Mouse (Mus musculus): Measurements from ENCODE around the gene Fam189a2. TPM values are rescaled to one million over a fixed set of nuclear protein-coding genes. Genes with fewer than 3 reads are reported as not detected.
A peak's percentile ranks its signal among the peaks of the same experiment; 100 is the strongest.

The Fam189a2 gene
- polyA plus RNA-seq, 1 experiment from 2014 or later, result 0.88 TPM

DNA sequence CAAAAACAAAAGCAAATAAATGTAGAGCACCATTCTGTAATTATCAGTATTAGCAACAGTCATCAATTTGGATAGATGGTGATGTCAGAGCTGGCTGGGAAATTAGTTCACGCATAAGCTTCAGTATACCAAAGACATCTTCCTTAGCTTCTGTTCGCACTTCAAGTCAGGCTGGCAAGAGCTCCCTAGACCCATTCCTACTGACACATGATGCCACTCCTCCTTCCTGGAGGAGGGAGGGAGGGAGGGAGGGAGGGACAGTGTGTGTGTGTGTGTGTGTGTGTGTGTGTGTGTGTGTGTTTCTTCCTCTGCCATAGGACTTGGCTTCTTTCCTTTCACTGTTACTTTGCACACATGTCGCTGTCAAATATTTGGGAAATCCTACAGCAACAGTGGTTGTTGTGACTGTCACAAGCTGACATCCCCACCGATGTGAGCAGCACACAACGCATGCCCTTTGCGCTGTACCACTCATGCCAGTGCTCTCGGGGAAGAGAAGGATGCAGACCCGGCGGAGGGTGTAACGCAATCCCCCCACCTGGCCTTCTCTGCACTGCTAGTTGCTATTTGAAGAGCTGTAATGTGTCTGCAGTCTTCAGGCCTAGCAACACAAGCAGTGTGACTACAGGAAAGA, 34.9 kb downstream of the Fam189a2 start:
- WGBS, result 84% methylated on average over 10 of the region's 10 CpGs
- no peak overlapping the region for H3K27ac ChIP-seq
- peaks cover 4% of the 10 kb centered on the region; the same call in 1 of the 2 replicates for H3K4me1 ChIP-seq
- H3K9me3 ChIP-seq (replicated peaks), result no peaks in the 10 kb centered on the region
- H3K4me3 ChIP-seq, result no peak overlapping the region
- no peaks in the 10 kb centered on the region for H3K36me3 ChIP-seq
- H3K9ac ChIP-seq, result no peak overlapping the region
- no peaks in the 10 kb centered on the region for H3K27me3 ChIP-seq
- H3K4me2 ChIP-seq (replicated peaks), result no peak overlapping the region
- no peak for ATAC-seq (ENCODE audit: low FRiP score)

DNA sequence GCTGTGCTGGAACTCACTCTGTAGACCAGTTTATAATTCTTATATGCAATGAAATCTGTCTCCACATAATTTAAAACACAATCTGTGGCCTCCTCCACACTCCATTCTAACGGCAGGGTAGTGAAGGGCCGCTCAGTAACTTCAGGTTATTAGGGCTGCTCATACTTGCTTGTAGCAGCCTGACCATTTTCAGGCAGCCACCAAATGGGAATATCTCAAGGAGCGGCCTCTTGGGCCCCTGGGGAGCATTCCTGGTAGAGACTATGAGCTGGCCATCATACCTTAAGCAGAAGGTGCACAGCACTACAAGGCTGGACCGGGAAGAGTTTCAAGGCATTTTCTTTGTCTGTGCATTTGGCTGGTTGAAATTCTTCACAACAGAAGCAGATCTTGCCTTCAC, 42.7 kb downstream of the Fam189a2 start:
- no peaks in the 10 kb centered on the region for H3K36me3 ChIP-seq
- WGBS, result 92% methylated on average over 4 of the region's 4 CpGs
- no peak for ATAC-seq (ENCODE audit: low FRiP score)
- H3K27me3 ChIP-seq, result no peaks in the 10 kb centered on the region
- H3K9ac ChIP-seq, result no peak overlapping the region
- no peak overlapping the region for H3K4me2 ChIP-seq (replicated peaks)
- H3K4me1 ChIP-seq, result no peaks in the 10 kb centered on the region
- no peaks in the 10 kb centered on the region for H3K9me3 ChIP-seq (replicated peaks)
- H3K27ac ChIP-seq, result no peak overlapping the region
- H3K4me3 ChIP-seq, result no peak overlapping the region

DNA sequence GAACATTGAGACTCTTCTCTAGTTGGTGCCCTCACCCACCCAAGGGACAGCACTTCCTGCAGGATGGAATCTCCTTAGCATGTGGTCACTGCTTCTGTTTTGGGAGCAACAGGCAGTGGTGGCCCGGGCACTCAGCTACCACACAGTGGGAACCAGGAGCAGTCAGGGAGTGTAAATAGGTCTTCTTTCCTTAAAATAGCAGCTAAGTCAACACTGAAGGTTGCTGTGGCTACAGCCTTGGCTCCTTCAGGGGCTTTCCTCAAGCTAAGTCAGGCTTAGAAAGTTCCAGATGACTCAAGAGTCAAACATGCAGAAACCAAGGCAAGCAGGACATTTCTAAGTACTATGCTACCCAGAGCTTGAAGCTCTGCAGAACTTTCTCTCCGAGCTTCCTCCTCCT, 43.5 kb downstream of the Fam189a2 start:
- Histone ChIP-seq H3K4me1 (no peaks in the 10 kb centered on the region), H3K27me3 (no peaks in the 10 kb centered on the region), H3K36me3 (no peaks in the 10 kb centered on the region), H3K4me3 (no peak overlapping the region), H3K9me3 (replicated peaks) (no peaks in the 10 kb centered on the region), H3K4me2 (replicated peaks) (no peak overlapping the region), H3K27ac (no peak overlapping the region), H3K9ac (no peak overlapping the region)
- WGBS, result 61% methylated on average over 2 of the region's 2 CpGs
- no peak for ATAC-seq (ENCODE audit: low FRiP score)

DNA sequence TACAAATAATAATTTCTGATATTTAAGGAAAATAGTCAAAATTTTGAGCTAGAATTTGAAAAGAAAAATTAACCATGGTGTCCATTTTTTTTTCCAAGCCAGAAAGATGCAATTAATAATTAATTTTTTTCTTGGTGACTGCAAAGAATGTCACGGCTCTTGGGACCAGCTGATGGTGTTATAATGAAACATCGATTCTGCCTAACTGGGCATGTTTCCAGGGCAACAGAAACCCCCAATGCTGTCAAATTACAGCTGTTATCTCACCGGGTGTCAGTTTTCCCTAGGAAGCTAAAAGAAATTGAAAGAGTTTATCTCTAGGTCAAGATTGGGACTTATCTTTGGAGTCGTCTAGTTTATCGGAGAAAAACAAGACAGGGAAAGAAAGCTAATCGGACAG, 46.6 kb downstream of the Fam189a2 start:
- H3K4me1 ChIP-seq, result no peaks in the 10 kb centered on the region
- H3K9ac ChIP-seq, result no peak overlapping the region
- H3K9me3 ChIP-seq (replicated peaks), result no peaks in the 10 kb centered on the region
- no peaks in the 10 kb centered on the region for H3K36me3 ChIP-seq
- 63% methylated on average over 6 of the region's 6 CpGs for WGBS
- H3K4me2 ChIP-seq (replicated peaks), result no peak overlapping the region
- no peak overlapping the region for H3K4me3 ChIP-seq
- no peak for ATAC-seq (ENCODE audit: low FRiP score)
- no peak overlapping the region for H3K27ac ChIP-seq
- no peaks in the 10 kb centered on the region for H3K27me3 ChIP-seq

DNA sequence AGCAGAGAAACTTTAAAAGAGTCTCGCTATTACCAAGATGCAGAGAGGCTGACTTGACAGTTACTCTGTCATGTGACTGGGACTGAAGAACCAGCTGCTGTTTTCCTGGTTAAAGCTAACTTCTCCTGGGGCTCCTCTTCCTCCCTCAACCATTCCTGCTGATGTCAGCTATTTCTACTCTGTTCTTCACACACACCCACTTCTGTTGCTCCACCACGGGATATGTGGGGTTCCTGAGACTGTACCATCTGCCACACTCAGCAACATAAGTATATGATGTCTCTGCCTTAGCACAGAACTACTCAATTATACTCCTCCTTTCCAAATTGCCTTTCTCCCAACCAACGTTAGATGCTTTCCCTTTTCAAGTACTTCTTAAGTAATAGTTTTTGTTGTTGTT, 50.2 kb downstream of the Fam189a2 start:
- no peak for ATAC-seq (ENCODE audit: low FRiP score)
- Histone ChIP-seq H3K4me2 (replicated peaks) (no peak overlapping the region), H3K9ac (no peak overlapping the region), H3K4me1 (no peaks in the 10 kb centered on the region), H3K27me3 (no peaks in the 10 kb centered on the region), H3K27ac (no peak overlapping the region), H3K9me3 (replicated peaks) (no peaks in the 10 kb centered on the region), H3K4me3 (no peak overlapping the region), H3K36me3 (no peaks in the 10 kb centered on the region)
- WGBS, result 74% methylated on average over 3 of the region's 3 CpGs

DNA sequence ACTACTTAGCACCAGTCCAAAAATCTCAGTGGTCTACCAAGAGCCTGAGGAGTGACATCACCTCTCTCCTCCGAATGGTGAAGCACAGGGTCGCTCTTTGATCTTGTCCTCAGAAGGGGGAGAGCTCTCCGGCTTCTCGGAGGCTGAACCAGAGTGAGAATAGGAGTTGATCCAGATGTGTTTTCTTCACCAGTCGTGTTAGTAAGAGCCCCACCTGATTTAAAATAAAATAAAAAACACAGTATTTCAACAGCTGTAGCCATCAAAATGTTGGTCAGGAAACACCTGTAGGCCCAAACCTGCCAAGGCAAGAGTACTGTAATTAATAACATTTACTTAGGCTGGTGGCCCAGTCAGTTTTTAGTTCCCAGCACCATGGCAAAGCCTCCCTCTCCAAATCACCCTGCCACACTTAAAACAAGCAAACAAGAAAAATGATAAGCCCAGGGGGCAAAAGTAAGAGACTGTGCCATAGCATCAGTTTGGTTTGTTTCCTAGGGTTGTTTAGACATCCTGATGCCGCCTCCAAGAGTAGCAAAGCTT, 52.8 kb downstream of the Fam189a2 start:
- Histone ChIP-seq H3K27ac (no peak overlapping the region), H3K4me2 (replicated peaks) (no peak overlapping the region), H3K9ac (no peak overlapping the region), H3K4me1 (peaks cover 5% of the 10 kb centered on the region), H3K36me3 (no peaks in the 10 kb centered on the region), H3K9me3 (replicated peaks) (no peaks in the 10 kb centered on the region), H3K4me3 (no peak overlapping the region), H3K27me3 (no peaks in the 10 kb centered on the region)
- WGBS, result 68% methylated on average over 6 of the region's 6 CpGs
- ATAC-seq (ENCODE audit: low FRiP score), result no peak

DNA sequence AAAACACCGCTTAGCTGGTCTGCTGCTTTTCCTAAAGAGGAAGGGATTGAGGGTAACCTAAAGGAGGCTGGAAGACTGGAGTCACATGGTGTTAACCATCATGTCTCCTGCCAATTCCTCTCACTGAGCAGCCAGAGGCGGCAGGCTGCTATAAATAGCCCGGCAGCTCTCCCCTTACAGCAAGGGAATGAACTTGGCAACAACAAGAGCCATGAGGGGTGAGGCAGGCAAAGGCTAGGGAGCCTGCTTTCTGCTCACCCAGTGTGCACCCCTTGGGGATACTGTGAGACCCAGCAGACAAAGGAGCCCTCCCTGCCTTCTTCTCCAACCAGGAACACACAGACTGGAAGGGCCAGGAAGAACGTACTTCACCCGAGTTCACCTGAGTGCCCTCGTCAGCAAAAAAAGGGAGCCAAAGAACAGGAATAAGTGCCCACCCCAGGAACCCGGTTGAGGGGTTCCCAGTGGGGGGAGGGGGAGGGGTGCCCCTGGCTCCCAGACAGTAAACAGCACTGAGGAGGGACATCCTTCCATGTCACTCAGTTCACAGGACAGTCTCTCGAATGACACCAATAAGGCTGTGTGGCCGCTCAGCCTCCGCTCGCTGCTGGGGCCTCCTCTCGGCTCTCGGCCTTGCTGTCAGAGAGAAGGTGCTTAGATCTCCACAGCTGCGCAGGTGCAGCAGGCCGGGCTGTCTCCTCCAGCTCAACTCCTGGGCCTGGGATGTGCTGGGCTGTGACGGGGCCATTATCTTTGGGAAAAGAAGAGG, 57.8 kb downstream of the Fam189a2 start:
- no peaks in the 10 kb centered on the region for H3K9me3 ChIP-seq (replicated peaks)
- H3K4me3 ChIP-seq, result no peak overlapping the region
- 63% methylated on average over 16 of the region's 16 CpGs for WGBS
- peak; percentile 58; the same call in 1 of the 2 replicates for ATAC-seq (ENCODE audit: low FRiP score)
- H3K27me3 ChIP-seq, result no peaks in the 10 kb centered on the region
- H3K4me1 ChIP-seq, result peaks cover 7% of the 10 kb centered on the region
- no peak overlapping the region for H3K9ac ChIP-seq
- no peaks in the 10 kb centered on the region for H3K36me3 ChIP-seq
- no peak overlapping the region for H3K4me2 ChIP-seq (replicated peaks)
- no peak overlapping the region for H3K27ac ChIP-seq

DNA sequence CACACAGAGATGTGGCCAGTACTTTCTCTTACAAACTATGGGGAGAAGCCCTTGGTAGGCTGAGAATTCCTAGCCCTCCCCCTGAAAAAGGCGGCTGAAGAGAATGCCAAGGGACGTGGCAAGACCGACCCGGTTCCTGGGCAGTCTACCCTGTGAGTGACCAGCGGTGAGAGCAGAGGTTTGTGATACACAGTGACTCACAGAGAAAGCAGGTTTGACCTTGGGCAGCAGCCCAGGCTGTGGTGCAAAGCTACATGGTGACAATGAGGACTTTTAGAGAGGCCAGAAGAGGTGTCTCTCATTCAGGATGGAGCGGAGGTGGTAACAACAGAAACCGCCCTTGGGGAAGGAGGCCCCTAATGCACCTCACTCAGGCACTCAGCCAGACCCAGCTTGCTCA, 59.4 kb downstream of the Fam189a2 start:
- WGBS, result 95% methylated on average over 7 of the region's 7 CpGs
- H3K27ac ChIP-seq, result no peak overlapping the region
- no peak overlapping the region for H3K9ac ChIP-seq
- H3K9me3 ChIP-seq (replicated peaks), result no peaks in the 10 kb centered on the region
- ATAC-seq (ENCODE audit: low FRiP score), result no peak
- H3K27me3 ChIP-seq, result no peaks in the 10 kb centered on the region
- no peak overlapping the region for H3K4me2 ChIP-seq (replicated peaks)
- H3K4me1 ChIP-seq, result peaks cover 7% of the 10 kb centered on the region
- no peak overlapping the region for H3K4me3 ChIP-seq
- no peaks in the 10 kb centered on the region for H3K36me3 ChIP-seq

DNA sequence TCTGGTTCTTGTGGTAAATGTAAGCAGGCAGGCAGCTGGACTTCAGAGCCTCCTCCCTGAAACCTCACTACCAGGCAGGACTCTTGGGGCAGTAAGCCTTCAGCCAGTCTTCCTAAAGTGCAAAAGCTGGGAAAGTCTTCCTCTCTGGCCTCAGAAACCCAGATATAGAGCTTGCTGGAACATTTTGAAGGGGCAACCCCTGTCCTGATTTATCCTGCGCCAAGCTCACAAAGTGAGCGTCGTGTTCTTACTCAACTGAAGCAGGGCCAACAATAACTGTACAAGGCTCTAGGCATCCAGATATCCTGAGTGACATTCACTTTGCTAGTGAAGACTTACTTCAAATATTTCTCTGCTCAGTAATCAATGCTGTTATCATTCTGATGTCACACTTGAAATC, 60.4 kb downstream of the Fam189a2 start:
- WGBS, result 96% methylated on average over 3 of the region's 3 CpGs
- Histone ChIP-seq H3K9me3 (replicated peaks) (no peaks in the 10 kb centered on the region), H3K27ac (no peak overlapping the region), H3K4me3 (no peak overlapping the region), H3K4me1 (peaks cover 7% of the 10 kb centered on the region), H3K27me3 (no peaks in the 10 kb centered on the region), H3K36me3 (no peaks in the 10 kb centered on the region), H3K9ac (no peak overlapping the region), H3K4me2 (replicated peaks) (no peak overlapping the region)
- no peak for ATAC-seq (ENCODE audit: low FRiP score)

DNA sequence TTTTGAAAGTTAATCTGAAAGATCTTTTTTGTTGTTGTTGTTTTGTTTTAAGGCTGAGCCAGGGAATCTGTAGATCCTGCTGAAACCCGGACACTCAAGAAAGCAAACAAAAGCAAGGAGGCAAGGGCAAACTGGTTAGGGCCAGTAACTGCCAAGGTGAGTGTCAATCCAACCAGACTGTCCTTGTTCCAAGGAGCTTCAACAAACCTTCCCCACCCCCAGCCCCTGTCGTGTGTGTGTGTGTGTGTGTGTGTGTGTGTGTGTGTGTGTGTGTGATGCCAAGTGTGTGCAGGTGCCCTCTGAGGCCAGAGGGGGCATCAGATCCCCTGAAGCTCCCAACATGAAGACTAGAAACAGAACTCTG, 62.0 kb downstream of the Fam189a2 start:
- Histone ChIP-seq H3K9ac (no peak overlapping the region), H3K4me1 (peaks cover 7% of the 10 kb centered on the region), H3K4me2 (replicated peaks) (no peak overlapping the region), H3K4me3 (no peak overlapping the region), H3K36me3 (no peaks in the 10 kb centered on the region), H3K9me3 (replicated peaks) (no peaks in the 10 kb centered on the region), H3K27ac (no peak overlapping the region), H3K27me3 (no peaks in the 10 kb centered on the region)
- no peak for ATAC-seq (ENCODE audit: low FRiP score)
- WGBS, result 83% methylated on average over 2 of the region's 2 CpGs

DNA sequence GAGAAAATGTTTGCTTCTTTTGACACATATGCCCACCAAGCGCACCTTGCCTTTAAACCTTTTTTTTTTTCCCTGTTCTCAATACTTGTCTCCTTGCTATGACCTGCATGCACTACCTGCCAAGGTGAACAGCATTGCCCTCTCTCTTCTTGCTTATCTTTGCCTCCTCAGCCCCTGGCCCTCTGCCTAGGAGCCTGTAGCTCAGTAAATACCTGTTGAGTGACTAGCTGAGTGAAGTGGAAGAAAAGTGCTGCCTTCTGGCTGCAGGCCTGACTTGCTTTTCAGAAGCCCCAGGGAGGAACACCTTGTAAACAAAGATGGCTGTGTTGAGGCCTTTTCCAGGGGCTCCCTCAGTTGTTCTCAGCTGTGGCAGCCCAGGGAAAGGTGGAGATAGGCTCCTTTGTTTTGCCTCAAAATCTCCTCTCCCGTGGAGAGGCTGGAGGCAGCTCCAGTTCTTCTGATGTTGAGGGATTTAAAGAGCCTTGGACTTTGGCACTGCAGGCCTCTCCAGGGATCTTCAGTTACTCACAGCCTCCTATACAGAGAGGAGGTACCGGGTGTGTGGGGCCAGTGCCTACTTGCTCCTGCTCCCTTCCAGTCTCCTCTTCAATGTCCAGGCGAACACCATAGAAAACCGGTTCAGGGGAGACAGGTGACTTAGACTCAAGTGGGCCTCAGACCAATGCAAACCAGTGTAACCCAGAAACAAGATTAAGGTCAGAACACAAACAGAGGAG, 62.5 kb downstream of the Fam189a2 start:
- Histone ChIP-seq H3K4me1 (peaks cover 6% of the 10 kb centered on the region), H3K9me3 (replicated peaks) (no peaks in the 10 kb centered on the region), H3K4me2 (replicated peaks) (no peak overlapping the region), H3K27ac (no peak overlapping the region), H3K9ac (no peak overlapping the region), H3K36me3 (no peaks in the 10 kb centered on the region), H3K4me3 (no peak overlapping the region), H3K27me3 (no peaks in the 10 kb centered on the region)
- no peak for ATAC-seq (ENCODE audit: low FRiP score)
- WGBS, result 58% methylated on average over 5 of the region's 5 CpGs

DNA sequence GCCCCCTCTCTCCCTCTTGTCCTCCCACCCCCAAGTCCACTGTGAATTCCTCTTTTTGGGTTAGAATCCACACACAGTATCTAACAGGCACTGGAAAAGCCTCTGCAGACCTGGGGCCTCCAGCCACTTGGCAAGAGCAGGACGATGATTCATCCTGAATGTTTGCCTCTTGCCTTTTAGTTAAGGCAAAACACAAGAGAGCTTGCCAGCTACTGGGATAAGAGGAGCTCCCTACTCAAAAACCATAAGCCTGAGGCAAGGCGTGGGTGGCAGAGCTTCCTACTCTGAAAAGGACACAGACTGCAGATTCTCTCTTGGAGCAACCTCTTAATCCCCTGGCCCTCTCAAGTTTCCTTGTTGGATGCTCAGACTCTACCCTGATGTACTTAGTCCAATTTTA, 63.7 kb downstream of the Fam189a2 start:
- Histone ChIP-seq H3K27ac (no peak overlapping the region), H3K9me3 (replicated peaks) (no peaks in the 10 kb centered on the region), H3K9ac (no peak overlapping the region), H3K4me3 (no peak overlapping the region), H3K4me1 (no peaks in the 10 kb centered on the region), H3K4me2 (replicated peaks) (no peak overlapping the region), H3K36me3 (no peaks in the 10 kb centered on the region), H3K27me3 (no peaks in the 10 kb centered on the region)
- WGBS, result 60% methylated on average over 2 of the region's 2 CpGs
- ATAC-seq (ENCODE audit: low FRiP score), result no peak
